Mouse (Mus musculus): ENCODE data around the gene Pars2. TPM values are rescaled to one million over a fixed set of nuclear protein-coding genes. Genes with fewer than 3 reads are reported as not detected.

Gene Pars2
- 9.6 and 10.3 TPM in 2 replicates for polyA plus RNA-seq (2015; fragmentation: Nextera tagmentation; extraction: Ambion mirVana)

- H3K9me3 ChIP-seq: no peaks in the 10 kb centered on the region
Measured at GRCm38 (mm10) chr4:106650833-106651527, at the start of gene Pars2. Gene Pars2 (plus strand): TSS chr4:106651069.

GRCm38 (mm10) chr4:106606639-106607554 lies 44.0 kb upstream of the Pars2 start:
- Histone ChIP-seq H3K4me2 (peak overlapping the region; percentile 47), H3K9ac (0 out of 2 replicates have a peak overlapping the region, but pooled peaks have one; percentile 27), H3K4me1 (replicated peaks) (peaks cover 6% of the 10 kb centered on the region; the same call in 1 of the 2 replicates), H3K9me3 (no peaks in the 10 kb centered on the region), H3K36me3 (no peaks in the 10 kb centered on the region), H3K27me3 (no peaks in the 10 kb centered on the region), H3K27ac (replicated peaks) (no peak overlapping the region), H3K4me3 (peak overlapping the region; percentile 24; the same call in 1 of the 2 replicates)
- 41% methylated on average over 18 of the region's 18 CpGs for WGBS
- ATAC-seq (ENCODE audit: low FRiP score, low read depth): peak; percentile 92

More at GRCm38 (mm10) chr4:106650833-106651527, at the start of gene Pars2:
- peak; percentile 98 for ATAC-seq (ENCODE audit: low FRiP score, low read depth)
- WGBS: 5% methylated on average over 40 of the region's 40 CpGs
- Histone ChIP-seq H3K27ac (replicated peaks) (peak within 1 kb of the TSS; percentile 81), H3K4me1 (replicated peaks) (peaks cover 8% of the 10 kb centered on the region), H3K4me2 (peak within 1 kb of the TSS; percentile 85), H3K4me3 (peak within 1 kb of the TSS; percentile 70), H3K9ac (peak within 1 kb of the TSS; percentile 84), H3K27me3 (peaks cover 14% of the 10 kb centered on the region; the same call in 1 of the 2 replicates), H3K36me3 (peaks cover 2% of the 10 kb centered on the region; the same call in 1 of the 2 replicates)

GRCm38 (mm10) chr4:106607905-106608304 lies 43.0 kb upstream of the Pars2 start:
- H3K9me3 ChIP-seq: no peaks in the 10 kb centered on the region
- H3K36me3 ChIP-seq: no peaks in the 10 kb centered on the region
- no peaks in the 10 kb centered on the region for H3K27me3 ChIP-seq
- 89% methylated on average over 1 of the region's 1 CpGs for WGBS
- ATAC-seq (ENCODE audit: low FRiP score, low read depth): no peak
- H3K9ac ChIP-seq: no peak overlapping the region
- H3K4me1 ChIP-seq (replicated peaks): peaks cover 6% of the 10 kb centered on the region; the same call in 1 of the 2 replicates
- H3K4me2 ChIP-seq: no peak overlapping the region
- H3K27ac ChIP-seq (replicated peaks): no peak overlapping the region
- H3K4me3 ChIP-seq: no peak overlapping the region

GRCm38 (mm10) chr4:106613105-106613504 lies 37.8 kb upstream of the Pars2 start:
- ATAC-seq (ENCODE audit: low FRiP score, low read depth): no peak
- Histone ChIP-seq H3K4me1 (replicated peaks) (peaks cover 14% of the 10 kb centered on the region), H3K27me3 (no peaks in the 10 kb centered on the region), H3K9me3 (no peaks in the 10 kb centered on the region), H3K36me3 (no peaks in the 10 kb centered on the region), H3K4me3 (no peak overlapping the region), H3K4me2 (no peak overlapping the region), H3K27ac (replicated peaks) (no peak overlapping the region), H3K9ac (no peak overlapping the region)
- WGBS: 83% methylated on average over 8 of the region's 8 CpGs

GRCm38 (mm10) chr4:106613560-106613959 lies 37.3 kb upstream of the Pars2 start:
- WGBS: 82% methylated on average over 3 of the region's 3 CpGs
- Histone ChIP-seq H3K36me3 (no peaks in the 10 kb centered on the region), H3K27ac (replicated peaks) (no peak overlapping the region), H3K4me2 (no peak overlapping the region), H3K27me3 (no peaks in the 10 kb centered on the region), H3K9ac (no peak overlapping the region), H3K4me1 (replicated peaks) (peaks cover 14% of the 10 kb centered on the region), H3K9me3 (no peaks in the 10 kb centered on the region), H3K4me3 (no peak overlapping the region)
- ATAC-seq (ENCODE audit: low FRiP score, low read depth): no peak

GRCm38 (mm10) chr4:106614180-106614797 lies 36.6 kb upstream of the Pars2 start:
- ATAC-seq (ENCODE audit: low FRiP score, low read depth): peak; percentile 83
- no peaks in the 10 kb centered on the region; the same call in 1 of the 2 replicates for H3K27me3 ChIP-seq
- no peaks in the 10 kb centered on the region for H3K36me3 ChIP-seq
- H3K4me3 ChIP-seq: no peak overlapping the region
- H3K4me1 ChIP-seq (replicated peaks): peaks cover 14% of the 10 kb centered on the region
- H3K27ac ChIP-seq (replicated peaks): no peak overlapping the region
- no peak overlapping the region for H3K4me2 ChIP-seq
- H3K9ac ChIP-seq: no peak overlapping the region
- WGBS: 42% methylated on average over 7 of the region's 7 CpGs
- H3K9me3 ChIP-seq: no peaks in the 10 kb centered on the region

GRCm38 (mm10) chr4:106614881-106615280 lies 36.0 kb upstream of the Pars2 start:
- H3K36me3 ChIP-seq: no peaks in the 10 kb centered on the region
- peaks cover 14% of the 10 kb centered on the region for H3K4me1 ChIP-seq (replicated peaks)
- H3K27ac ChIP-seq (replicated peaks): no peak overlapping the region
- no peak overlapping the region for H3K9ac ChIP-seq
- ATAC-seq (ENCODE audit: low FRiP score, low read depth): no peak
- H3K9me3 ChIP-seq: no peaks in the 10 kb centered on the region
- H3K4me3 ChIP-seq: no peak overlapping the region
- WGBS: 86% methylated on average over 9 of the region's 9 CpGs
- no peak overlapping the region for H3K4me2 ChIP-seq
- H3K27me3 ChIP-seq: no peaks in the 10 kb centered on the region; the same call in 1 of the 2 replicates

- Histone ChIP-seq H3K9me3 (no peaks in the 10 kb centered on the region), H3K27ac (replicated peaks) (no peak overlapping the region), H3K36me3 (no peaks in the 10 kb centered on the region), H3K4me3 (no peak overlapping the region), H3K27me3 (no peaks in the 10 kb centered on the region; the same call in 1 of the 2 replicates), H3K9ac (no peak overlapping the region), H3K4me2 (no peak overlapping the region), H3K4me1 (replicated peaks) (peaks cover 14% of the 10 kb centered on the region)
- WGBS: 85% methylated on average over 12 of the region's 12 CpGs
- no peak for ATAC-seq (ENCODE audit: low FRiP score, low read depth)
Measured at GRCm38 (mm10) chr4:106615637-106616036, 35.2 kb upstream of the Pars2 start.

GRCm38 (mm10) chr4:106617056-106617455 lies 33.8 kb upstream of the Pars2 start, which contains the start of gene Lexm:
Gene Lexm (minus strand): TSS chr4:106617241.
- peaks cover 12% of the 10 kb centered on the region for H3K27me3 ChIP-seq
- peaks cover 14% of the 10 kb centered on the region for H3K4me1 ChIP-seq (replicated peaks)
- peak within 1 kb of the TSS; percentile 55 for H3K4me2 ChIP-seq
- 2% methylated on average over 17 of the region's 19 CpGs for WGBS
- H3K9me3 ChIP-seq: no peaks in the 10 kb centered on the region
- peak within 1 kb of the TSS; percentile 22 for H3K4me3 ChIP-seq
- H3K9ac ChIP-seq: 0 out of 2 replicates have a peak within 1 kb of the TSS, but pooled peaks have one; percentile 18
- ATAC-seq (ENCODE audit: low FRiP score, low read depth): no peak
- no peaks in the 10 kb centered on the region for H3K36me3 ChIP-seq
- H3K27ac ChIP-seq (replicated peaks): no peak within 1 kb of the TSS

GRCm38 (mm10) chr4:106618898-106619297 lies 32.0 kb upstream of the Pars2 start:
- no peak overlapping the region for H3K27ac ChIP-seq (replicated peaks)
- ATAC-seq (ENCODE audit: low FRiP score, low read depth): no peak
- H3K4me3 ChIP-seq: no peak overlapping the region
- no peak overlapping the region for H3K4me2 ChIP-seq
- 91% methylated on average over 4 of the region's 4 CpGs for WGBS
- no peak overlapping the region for H3K9ac ChIP-seq
- H3K4me1 ChIP-seq (replicated peaks): peaks cover 22% of the 10 kb centered on the region
- no peaks in the 10 kb centered on the region for H3K36me3 ChIP-seq
- peaks cover 30% of the 10 kb centered on the region for H3K27me3 ChIP-seq
- H3K9me3 ChIP-seq: no peaks in the 10 kb centered on the region

- peaks cover 34% of the 10 kb centered on the region for H3K27me3 ChIP-seq
Measured at GRCm38 (mm10) chr4:106621428-106621827, 29.4 kb upstream of the Pars2 start.

More at GRCm38 (mm10) chr4:106621428-106621827, 29.4 kb upstream of the Pars2 start:
- Histone ChIP-seq H3K9ac (no peak overlapping the region), H3K27ac (replicated peaks) (no peak overlapping the region), H3K4me2 (no peak overlapping the region), H3K4me3 (no peak overlapping the region), H3K4me1 (replicated peaks) (peaks cover 23% of the 10 kb centered on the region), H3K9me3 (no peaks in the 10 kb centered on the region), H3K36me3 (no peaks in the 10 kb centered on the region)
- ATAC-seq (ENCODE audit: low FRiP score, low read depth): no peak
- WGBS: 75% methylated on average over 3 of the region's 3 CpGs

Measured in hindbrain, embryonic 15.5 days (tissue).